Mouse (Mus musculus): ENCODE measurements around the gene Lin52. TPM values are rescaled to one million over a fixed set of nuclear protein-coding genes. Genes with fewer than 3 reads are reported as not detected.

The Lin52 gene
- total RNA-seq, 2 experiments from 2014 or later: 22.8 to 23.8 TPM

- intact Hi-C loops (cut with DNase I): no loop called here
- H3K27ac ChIP-seq: no peak overlapping the region
- no peak for TF ChIP-seq CTCF (IDR thresholded peaks at IDR 0.05)
- H3K4me3 ChIP-seq: no peak overlapping the region
- DNase-seq (ENCODE audit: extremely low spot score in 1 of 2, low spot score in 2 of 2): no peak
Observed at GRCm38 (mm10) chr12:84438697-84439096, 12.5 kb upstream of the Lin52 start.

GRCm38 (mm10) chr12:84442526-84442925 lies 8.7 kb upstream of the Lin52 start:
- intact Hi-C loops (cut with DNase I): no loop called here
- H3K4me3 ChIP-seq: no peak overlapping the region
- no peak for TF ChIP-seq CTCF (IDR thresholded peaks at IDR 0.05)
- no peak overlapping the region for H3K27ac ChIP-seq
- DNase-seq (ENCODE audit: extremely low spot score in 1 of 2, low spot score in 2 of 2): no peak

- no peak for TF ChIP-seq CTCF (IDR thresholded peaks at IDR 0.05)
Observed at GRCm38 (mm10) chr12:84447386-84447785, 3.8 kb upstream of the Lin52 start.

GRCm38 (mm10) chr12:84448181-84448580 lies 3.0 kb upstream of the Lin52 start:
- intact Hi-C loops (cut with DNase I): no loop called here
- Histone ChIP-seq H3K4me3 (no peak overlapping the region), H3K27ac (no peak overlapping the region)
- no peak for TF ChIP-seq CTCF (IDR thresholded peaks at IDR 0.05)
- no peak for DNase-seq (ENCODE audit: extremely low spot score in 1 of 2, low spot score in 2 of 2)

More at GRCm38 (mm10) chr12:84447386-84447785, 3.8 kb upstream of the Lin52 start:
- no peak for DNase-seq (ENCODE audit: extremely low spot score in 1 of 2, low spot score in 2 of 2)
- H3K27ac ChIP-seq: no peak overlapping the region
- intact Hi-C loops (cut with DNase I): no loop called here
- no peak overlapping the region for H3K4me3 ChIP-seq

GRCm38 (mm10) chr12:84449887-84450286 lies 1.3 kb upstream of the Lin52 start:
- H3K27ac ChIP-seq: peak overlapping the region; percentile 91
- peak overlapping the region; percentile 91 for H3K4me3 ChIP-seq

GRCm38 (mm10) chr12:84450351-84450717 lies 888 bp upstream of the Lin52 start:
- DNase-seq (ENCODE audit: extremely low spot score in 1 of 2, low spot score in 2 of 2): peak in 1 of 2 experiments; percentile 11
- H3K27ac ChIP-seq: peak overlapping the region; percentile 91
- intact Hi-C loops (cut with DNase I): no loop called here
- H3K4me3 ChIP-seq: peak overlapping the region; percentile 91
- TF ChIP-seq CTCF (IDR thresholded peaks at IDR 0.05): no peak

More at GRCm38 (mm10) chr12:84449887-84450286, 1.3 kb upstream of the Lin52 start:
- no peak for TF ChIP-seq CTCF (IDR thresholded peaks at IDR 0.05)
- no peak for DNase-seq (ENCODE audit: extremely low spot score in 1 of 2, low spot score in 2 of 2)
- intact Hi-C loops (cut with DNase I): no loop called here

GRCm38 (mm10) chr12:84451801-84452200 lies 579 bp downstream of the Lin52 start:
- peak in 1 of 2 experiments; percentile 9 for DNase-seq (ENCODE audit: extremely low spot score in 1 of 2, low spot score in 2 of 2)
- peak overlapping the region; percentile 78 for H3K27ac ChIP-seq
- H3K4me3 ChIP-seq: peak overlapping the region; percentile 91
- intact Hi-C loops (cut with DNase I): no loop called here
- no peak for TF ChIP-seq CTCF (IDR thresholded peaks at IDR 0.05)

GRCm38 (mm10) chr12:84456911-84457310 lies 5.7 kb downstream of the Lin52 start:
- intact Hi-C loops (cut with DNase I): no loop called here
- no peak for TF ChIP-seq CTCF (IDR thresholded peaks at IDR 0.05)

GRCm38 (mm10) chr12:84459845-84460244 lies 8.6 kb downstream of the Lin52 start:
- H3K27ac ChIP-seq: no peak overlapping the region
- no peak overlapping the region for H3K4me3 ChIP-seq
- no peak for DNase-seq (ENCODE audit: extremely low spot score in 1 of 2, low spot score in 2 of 2)
- intact Hi-C loops (cut with DNase I): loop anchor here (10.0 kb wide), 1 partner anchor 295 kb away; no protein-coding TSS in a partner anchor
- TF ChIP-seq CTCF (IDR thresholded peaks at IDR 0.05): no peak; the same call in none of the 2 replicates

More at GRCm38 (mm10) chr12:84456911-84457310, 5.7 kb downstream of the Lin52 start:
- DNase-seq (ENCODE audit: extremely low spot score in 1 of 2, low spot score in 2 of 2): no peak
- Histone ChIP-seq H3K4me3 (no peak overlapping the region), H3K27ac (no peak overlapping the region)

GRCm38 (mm10) chr12:84461416-84461815 lies 10.2 kb downstream of the Lin52 start:
- intact Hi-C loops (cut with DNase I): loop anchor here (10.0 kb wide), 1 partner anchor 293 kb away; no protein-coding TSS in a partner anchor
- no peak for TF ChIP-seq CTCF (IDR thresholded peaks at IDR 0.05)

GRCm38 (mm10) chr12:84462856-84463255 lies 11.6 kb downstream of the Lin52 start:
- no peak overlapping the region for H3K4me3 ChIP-seq
- H3K27ac ChIP-seq: no peak overlapping the region
- intact Hi-C loops (cut with DNase I): loop anchor here (10.0 kb wide), 1 partner anchor 292 kb away; no protein-coding TSS in a partner anchor
- no peak for TF ChIP-seq CTCF (IDR thresholded peaks at IDR 0.05)
- no peak for DNase-seq (ENCODE audit: extremely low spot score in 1 of 2, low spot score in 2 of 2)

More at GRCm38 (mm10) chr12:84461416-84461815, 10.2 kb downstream of the Lin52 start:
- no peak overlapping the region for H3K27ac ChIP-seq
- no peak for DNase-seq (ENCODE audit: extremely low spot score in 1 of 2, low spot score in 2 of 2)
- H3K4me3 ChIP-seq: no peak overlapping the region

GRCm38 (mm10) chr12:84468701-84469100 lies 17.5 kb downstream of the Lin52 start:
- Histone ChIP-seq H3K4me3 (no peak overlapping the region), H3K27ac (no peak overlapping the region)
- DNase-seq (ENCODE audit: extremely low spot score in 1 of 2, low spot score in 2 of 2): no peak
- peak; percentile 73 for TF ChIP-seq CTCF (IDR thresholded peaks at IDR 0.05)
- intact Hi-C loops (cut with DNase I): loop anchor here (1.0 to 10.0 kb wide), 4 partner anchors 69 to 286 kb away; no protein-coding TSS in a partner anchor

GRCm38 (mm10) chr12:84478937-84479336 lies 27.7 kb downstream of the Lin52 start:
- TF ChIP-seq CTCF (IDR thresholded peaks at IDR 0.05): no peak
- Histone ChIP-seq H3K4me3 (no peak overlapping the region), H3K27ac (no peak overlapping the region)
- no peak for DNase-seq (ENCODE audit: extremely low spot score in 1 of 2, low spot score in 2 of 2)
- intact Hi-C loops (cut with DNase I): no loop called here

Data from left cerebral cortex, adult 2 months (tissue).